Mouse (Mus musculus) layer of hippocampus, adult 9-10 months (tissue): ENCODE measurements at regions not wholly inside any gene's neighbourhood (a gene's known extent, or its start where the extent isn't known, plus 50 kb on each side); places are given as distances from the start of the nearest gene placed in this dataset.

Source experiments
- DNase-seq: peaks from one replicate; pipeline ENCODE4 v3.0.0; 2022; ENCODE audit warnings: low spot score

DNA sequence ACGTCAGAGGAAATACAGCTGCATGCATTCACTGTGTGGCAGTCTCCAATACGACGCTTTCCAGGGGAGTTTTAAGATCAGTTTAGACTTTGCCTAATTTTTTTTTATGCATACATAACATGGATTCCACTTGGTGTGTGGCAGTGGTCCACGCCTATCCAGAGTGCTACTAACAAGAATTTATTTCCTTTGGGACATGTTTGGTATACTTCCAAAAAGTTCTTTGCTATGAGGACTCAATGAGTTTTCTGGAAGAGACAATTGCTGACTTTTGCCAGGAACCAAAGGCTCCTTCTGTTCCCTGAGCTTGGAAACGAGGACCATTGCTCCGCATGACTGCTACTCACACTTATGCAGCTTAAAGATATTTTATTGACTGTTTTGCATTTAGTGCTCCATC lies 59.2 kb downstream of the Marcks start:
- DNase-seq: no peak

DNA sequence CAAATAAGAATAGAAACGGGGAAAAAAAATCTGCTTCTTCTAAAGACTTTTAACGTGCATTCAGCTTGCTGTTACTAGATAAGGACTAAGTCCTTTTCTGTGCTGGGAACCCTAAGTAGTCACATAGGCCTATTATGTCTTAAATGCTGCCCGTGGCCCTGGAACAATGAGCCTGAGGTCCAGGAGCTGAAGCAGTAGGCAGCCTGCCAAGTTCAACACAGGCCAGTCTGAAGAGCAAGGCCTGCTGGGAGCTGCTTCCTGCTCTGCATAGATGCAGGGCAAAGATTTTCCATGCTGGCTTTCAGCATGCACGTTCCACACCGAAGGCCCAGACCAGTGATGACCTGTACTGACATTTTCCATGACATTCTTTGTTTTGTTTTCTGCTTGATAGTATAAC lies 60.3 kb downstream of the Marcks start:
- peak; percentile 12 for DNase-seq

DNA sequence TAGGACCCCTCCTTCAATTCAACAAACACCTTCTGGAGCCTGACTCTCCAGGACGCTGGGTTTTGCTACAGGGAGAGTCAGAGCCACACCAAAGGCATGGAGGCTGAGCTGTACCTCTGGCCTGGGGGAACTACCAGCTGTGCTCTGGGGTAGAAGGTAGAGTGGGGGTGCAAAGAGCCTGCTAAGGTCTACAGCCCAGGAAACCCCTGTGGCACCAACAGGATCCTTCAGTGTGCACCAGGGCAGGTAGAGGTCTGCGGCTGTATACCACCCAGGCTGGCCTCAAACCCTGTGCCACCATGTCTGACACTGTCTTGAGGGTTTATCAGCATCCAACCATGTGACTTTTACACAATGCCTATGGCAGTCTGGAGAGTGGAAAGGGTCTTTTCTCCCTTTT lies 61.0 kb downstream of the Marcks start:
- no peak for DNase-seq

DNA sequence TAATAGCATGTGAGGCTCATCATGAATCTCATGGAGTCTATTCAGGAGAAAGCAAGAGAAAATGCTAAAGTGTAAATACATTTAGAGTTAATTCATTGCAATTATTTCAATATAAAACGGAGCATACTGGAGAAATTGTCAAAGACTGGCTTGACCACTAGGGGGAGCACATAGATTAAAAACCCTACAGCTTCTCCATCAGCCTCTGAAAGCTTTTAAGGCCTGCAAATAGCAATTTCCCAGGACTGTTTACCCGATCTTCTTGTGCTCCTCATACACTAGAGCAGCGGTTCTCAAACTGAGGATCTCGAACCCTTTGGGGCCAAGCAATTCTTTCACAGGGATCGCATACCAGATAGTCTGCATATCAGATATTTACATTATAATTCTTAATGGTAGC lies 65.9 kb downstream of the Marcks start:
- DNase-seq: peak; percentile 80

DNA sequence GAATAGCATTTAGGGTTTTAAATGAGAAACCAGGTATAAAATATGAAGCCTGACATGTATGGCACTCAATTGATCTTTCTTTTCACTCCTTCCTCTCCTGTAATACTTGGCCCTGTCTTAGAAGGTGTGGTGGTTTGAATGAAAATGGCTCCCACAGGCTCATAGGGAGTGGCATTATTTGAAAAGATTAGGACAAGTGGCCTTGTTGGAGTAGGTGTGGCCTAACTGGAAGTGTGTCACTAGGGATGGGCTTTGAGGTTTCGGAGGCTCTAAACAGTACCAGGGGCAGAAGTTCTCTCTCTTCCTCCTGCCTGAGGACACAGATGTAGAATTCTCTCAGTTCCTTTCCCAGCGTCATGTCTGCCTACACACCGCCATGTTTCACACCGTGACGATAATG lies 66.7 kb downstream of the Marcks start:
- DNase-seq: no peak

DNA sequence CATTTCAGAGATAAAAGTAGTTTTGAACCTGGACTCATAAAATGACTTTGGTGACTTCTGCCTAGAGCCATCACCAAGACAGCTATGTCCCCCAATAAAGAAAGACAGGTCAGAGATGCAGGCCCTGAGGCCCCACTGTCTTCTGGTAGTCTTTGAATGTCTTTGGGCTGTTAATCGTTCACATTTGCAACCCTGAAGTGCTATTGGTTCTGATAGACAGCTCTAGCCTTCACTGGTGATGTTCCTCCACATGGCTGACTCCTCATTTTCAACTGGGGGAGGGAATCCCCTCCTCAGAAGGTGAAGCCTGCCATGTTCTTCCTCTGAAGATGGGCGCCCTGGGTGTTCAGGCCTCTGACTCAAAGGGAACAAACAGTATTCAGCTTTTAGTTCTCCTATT lies 67.3 kb downstream of the Marcks start:
- no peak for DNase-seq
